Mouse (Mus musculus): ENCODE results near the gene Lrp1.
A peak's percentile ranks its signal among the peaks of the same experiment; 100 is the strongest.

The Lrp1 gene

GRCm38 (mm10) chr10:127594930-127595715 is 25.8 kb downstream of the Lrp1 start:
- no peak for DNase-seq (ENCODE audit: extremely low read depth, low read depth, low spot score)

DNA sequence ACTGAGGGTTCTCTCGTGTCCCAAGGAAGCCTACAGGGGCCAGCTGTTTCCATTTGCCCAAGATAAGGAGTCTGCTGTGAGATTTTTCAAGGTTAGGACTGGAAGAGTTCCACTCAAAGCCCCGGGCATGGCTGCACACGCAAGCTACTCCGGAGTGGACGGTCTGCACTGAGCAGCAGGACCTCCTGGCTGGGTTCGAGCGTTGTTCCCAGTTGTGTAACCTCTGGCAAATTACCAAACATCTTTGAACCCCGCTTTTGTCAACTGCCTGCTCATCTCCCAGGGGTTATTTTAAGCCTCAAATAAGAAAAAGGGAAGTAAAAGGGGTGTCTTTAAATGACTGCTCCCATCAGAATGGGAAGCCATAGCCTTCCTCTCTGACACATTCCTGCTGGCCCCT is 26.5 kb downstream of the Lrp1 start:
- DNase-seq (ENCODE audit: extremely low read depth, low read depth, low spot score) = no peak

GRCm38 (mm10) chr10:127592850-127593249 is 28.1 kb downstream of the Lrp1 start:
- no peak for DNase-seq (ENCODE audit: extremely low read depth, low read depth, low spot score)

- DNase-seq (ENCODE audit: extremely low read depth, low read depth, low spot score) = no peak
Observed at GRCm38 (mm10) chr10:127592423-127592822, 28.5 kb downstream of the Lrp1 start.

DNA sequence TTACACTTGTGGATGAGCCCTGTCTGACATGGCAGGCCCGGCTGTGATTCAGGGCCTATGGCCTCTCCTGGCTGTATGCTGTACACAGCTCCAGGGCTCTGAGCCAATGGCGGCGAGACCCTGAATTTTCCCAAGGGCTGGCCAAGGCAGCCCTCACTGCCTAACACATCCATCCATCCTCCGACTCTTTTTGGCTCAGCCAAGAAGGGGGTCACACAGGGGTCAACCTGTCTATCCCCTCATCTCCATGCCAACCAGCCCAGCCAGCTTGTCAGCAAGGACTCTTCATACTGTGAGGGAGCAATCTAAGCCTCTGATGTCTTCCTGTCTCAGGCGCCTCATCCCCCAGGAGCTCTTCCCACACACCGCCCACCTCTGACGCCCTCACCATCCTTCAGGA is 29.4 kb downstream of the Lrp1 start:
- DNase-seq (ENCODE audit: extremely low read depth, low read depth, low spot score) = no peak

DNA sequence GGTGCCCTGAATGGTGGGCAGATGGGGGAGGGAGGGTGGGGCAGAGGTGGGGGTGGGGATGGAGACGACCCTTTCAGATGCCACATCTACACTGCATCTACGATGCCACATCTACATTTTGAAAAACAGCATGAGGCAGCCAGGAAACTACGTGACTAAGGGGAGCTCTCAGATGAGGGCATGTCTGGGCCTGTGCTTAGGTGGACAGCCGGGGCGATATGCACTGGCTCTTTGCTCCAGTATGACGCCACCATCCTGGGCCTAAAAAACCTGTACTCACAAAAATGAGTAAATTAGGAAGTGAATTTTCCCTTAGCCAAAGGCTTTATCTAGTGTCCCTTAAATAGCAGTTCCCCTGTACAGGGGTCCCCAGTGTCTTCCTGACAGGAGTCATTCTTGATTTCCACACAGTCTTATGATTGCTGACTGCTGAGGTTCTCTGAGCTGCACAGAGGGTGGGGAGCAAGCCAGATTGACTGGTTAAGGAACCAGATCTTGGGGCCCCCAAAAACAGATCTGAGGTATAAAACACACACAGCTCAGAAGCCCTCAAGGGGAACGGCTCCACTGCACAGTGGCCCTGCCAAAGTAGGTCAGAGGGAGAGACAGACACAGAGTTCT is 30.0 kb downstream of the Lrp1 start:
- DNase-seq (ENCODE audit: extremely low read depth, low read depth, low spot score) = no peak

GRCm38 (mm10) chr10:127590256-127590655 is 30.7 kb downstream of the Lrp1 start:
- DNase-seq (ENCODE audit: extremely low read depth, low read depth, low spot score) = no peak

DNA sequence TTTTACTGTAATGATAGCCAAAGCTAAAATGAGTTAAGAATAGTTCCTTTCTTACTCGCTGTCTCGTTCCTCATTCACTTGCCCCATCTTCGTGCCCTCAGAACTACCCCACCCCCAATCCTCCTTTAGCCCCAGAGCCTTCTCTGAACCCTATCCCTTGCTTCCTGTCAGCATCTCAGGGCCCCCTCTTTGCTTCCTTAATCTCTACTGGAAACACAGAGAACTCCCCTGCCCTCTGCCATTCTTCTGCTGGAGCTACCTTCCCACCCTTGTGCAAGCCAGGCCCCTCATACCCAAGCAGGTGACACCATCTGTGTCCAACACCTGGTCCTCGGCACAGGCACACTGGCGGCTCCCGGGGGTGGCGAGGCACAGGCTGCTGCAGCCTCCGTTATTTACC is 33.2 kb downstream of the Lrp1 start:
- no peak for DNase-seq (ENCODE audit: extremely low read depth, low read depth, low spot score)

- no peak for DNase-seq (ENCODE audit: extremely low read depth, low read depth, low spot score)
Observed at GRCm38 (mm10) chr10:127586209-127586608, 34.7 kb downstream of the Lrp1 start.

GRCm38 (mm10) chr10:127585598-127585997 is 35.4 kb downstream of the Lrp1 start:
- DNase-seq (ENCODE audit: extremely low read depth, low read depth, low spot score) = no peak

DNA sequence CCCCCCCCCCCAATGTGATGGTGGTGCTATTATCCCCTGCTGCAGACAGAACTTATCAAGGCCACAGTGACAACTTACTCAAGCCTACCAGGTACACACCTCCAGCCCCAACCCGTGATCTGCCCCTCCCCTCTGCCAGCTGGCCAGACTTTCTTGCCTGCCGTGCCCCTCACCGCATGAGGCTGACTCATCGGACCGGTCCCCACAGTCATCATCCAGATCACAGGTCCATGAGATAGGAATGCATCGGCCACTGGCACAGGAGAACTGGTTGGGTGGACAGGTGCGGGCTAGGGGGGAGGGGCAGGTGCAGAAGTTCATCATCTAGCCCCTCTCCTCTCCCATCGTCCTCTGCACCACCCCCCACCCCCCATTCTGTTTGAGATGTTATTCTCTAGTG is 37.3 kb downstream of the Lrp1 start:
- no peak for DNase-seq (ENCODE audit: extremely low read depth, low read depth, low spot score)

DNA sequence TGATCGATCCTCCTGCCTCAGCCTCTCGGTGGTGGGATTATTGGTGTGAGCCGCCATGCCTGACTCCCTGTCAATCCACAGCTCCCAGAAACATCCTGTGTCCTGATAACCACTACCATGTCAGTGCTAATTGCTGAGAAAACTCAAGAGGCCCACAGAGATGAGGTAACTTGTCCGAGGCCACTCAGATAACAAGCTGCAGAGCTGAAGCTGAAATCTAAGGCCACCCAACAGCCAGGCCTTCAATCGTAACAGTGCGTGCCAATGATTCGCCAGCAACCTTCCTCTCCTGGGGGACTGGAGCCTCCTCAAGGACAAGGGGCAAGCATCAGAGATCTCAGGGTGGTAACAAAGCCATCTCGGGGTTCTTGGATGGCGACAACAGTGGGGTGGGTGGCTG is 39.7 kb downstream of the Lrp1 start:
- no peak for DNase-seq (ENCODE audit: extremely low read depth, low read depth, low spot score)

GRCm38 (mm10) chr10:127577982-127578381 is 43.0 kb downstream of the Lrp1 start:
- no peak for DNase-seq (ENCODE audit: extremely low read depth, low read depth, low spot score)

- DNase-seq (ENCODE audit: extremely low read depth, low read depth, low spot score) = no peak
Observed at GRCm38 (mm10) chr10:127577156-127577555, 43.8 kb downstream of the Lrp1 start.

GRCm38 (mm10) chr10:127576381-127576961 is 44.5 kb downstream of the Lrp1 start:
- no peak for DNase-seq (ENCODE audit: extremely low read depth, low read depth, low spot score)

DNA sequence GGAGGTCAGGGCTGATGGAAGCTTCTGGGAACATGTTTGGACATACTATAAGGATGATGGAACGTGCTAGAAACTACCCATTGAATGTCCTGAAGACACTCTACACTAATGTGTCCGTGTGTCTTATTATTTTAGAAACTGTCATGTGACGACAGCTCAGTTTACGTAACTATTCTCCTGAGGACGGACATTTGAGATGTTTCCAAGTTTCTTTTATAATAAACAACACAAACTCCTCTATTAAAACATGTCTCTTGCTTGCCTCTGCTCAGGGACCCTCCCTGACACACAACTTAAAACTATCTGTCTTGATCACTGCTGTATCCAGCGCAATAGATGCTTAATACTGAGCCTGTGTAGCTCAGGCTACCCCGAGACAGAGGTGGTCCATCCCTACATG is 45.2 kb downstream of the Lrp1 start:
- DNase-seq (ENCODE audit: extremely low read depth, low read depth, low spot score) = no peak

DNA sequence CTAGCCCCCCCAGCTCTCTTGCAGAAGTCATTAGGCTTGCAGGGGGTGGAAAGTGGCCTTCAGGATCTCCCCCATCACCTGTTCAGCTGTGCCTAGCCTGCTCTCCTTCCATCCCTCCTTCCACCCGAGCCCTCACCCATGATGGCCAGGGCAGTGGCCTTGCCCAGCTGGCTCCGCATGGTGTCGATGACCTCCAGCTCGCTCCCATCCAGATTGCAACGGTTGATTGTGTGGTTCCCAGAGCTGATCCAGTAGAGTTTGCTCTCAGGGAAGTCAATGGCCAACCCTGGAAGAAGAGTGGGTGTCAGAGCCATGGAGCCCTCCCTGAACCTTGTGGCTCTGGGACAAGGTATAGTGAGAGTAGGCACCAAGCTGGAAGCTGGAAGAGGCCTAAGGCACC is 48.7 kb downstream of the Lrp1 start:
- no peak for DNase-seq (ENCODE audit: extremely low read depth, low read depth, low spot score)

GRCm38 (mm10) chr10:127570937-127571641 is 49.9 kb downstream of the Lrp1 start:
- DNase-seq (ENCODE audit: extremely low read depth, low read depth, low spot score) = no peak

- peak; percentile 68 for DNase-seq (ENCODE audit: extremely low read depth, low read depth, low spot score)
Observed at GRCm38 (mm10) chr10:127570384-127570783, 50.6 kb downstream of the Lrp1 start.

GRCm38 (mm10) chr10:127569450-127569849 is 51.5 kb downstream of the Lrp1 start:
- no peak for DNase-seq (ENCODE audit: extremely low read depth, low read depth, low spot score)

DNA sequence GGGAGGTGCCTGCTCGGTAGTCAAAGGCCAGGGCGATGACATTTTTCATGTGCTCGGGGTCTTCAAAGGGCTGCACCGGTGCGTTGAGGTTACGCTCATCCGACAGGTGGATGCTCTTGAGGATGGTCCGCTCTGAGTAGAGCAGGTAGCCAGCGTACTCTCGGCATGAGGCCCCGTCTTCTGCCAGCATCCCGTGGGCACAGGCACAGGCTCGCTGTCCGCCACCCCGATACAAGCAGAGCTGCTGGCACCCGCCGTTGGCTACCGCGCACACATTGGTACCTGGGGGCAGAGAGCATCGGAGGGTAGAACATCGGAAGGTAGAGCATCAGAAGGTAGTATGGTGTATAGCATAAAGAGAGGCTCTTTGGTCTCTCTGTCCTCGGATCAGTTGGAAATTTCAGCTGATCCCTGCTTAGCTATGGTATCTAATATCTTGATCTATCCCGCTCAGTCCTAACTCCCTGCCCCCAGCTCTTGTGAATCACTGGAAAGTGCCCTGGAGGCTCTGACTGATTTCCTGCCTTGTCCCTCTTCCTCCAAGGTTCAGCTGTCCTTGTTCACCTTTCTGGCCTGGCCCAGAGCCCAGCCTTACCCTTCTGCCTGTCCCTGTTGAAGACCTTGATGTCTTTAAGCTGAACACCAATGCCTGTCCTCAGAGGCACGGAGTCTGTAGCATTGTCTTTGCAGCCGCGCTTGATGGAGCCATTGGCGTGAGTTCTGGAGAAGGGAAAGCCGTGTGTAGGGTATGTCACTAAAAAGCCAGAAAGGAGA is 54.2 kb downstream of the Lrp1 start:
- DNase-seq (ENCODE audit: extremely low read depth, low read depth, low spot score) = no peak

All from fat pad, adult 2 months (tissue).